ENCODE assay signal across 21 mouse cellular contexts in the genomic region with DNA sequence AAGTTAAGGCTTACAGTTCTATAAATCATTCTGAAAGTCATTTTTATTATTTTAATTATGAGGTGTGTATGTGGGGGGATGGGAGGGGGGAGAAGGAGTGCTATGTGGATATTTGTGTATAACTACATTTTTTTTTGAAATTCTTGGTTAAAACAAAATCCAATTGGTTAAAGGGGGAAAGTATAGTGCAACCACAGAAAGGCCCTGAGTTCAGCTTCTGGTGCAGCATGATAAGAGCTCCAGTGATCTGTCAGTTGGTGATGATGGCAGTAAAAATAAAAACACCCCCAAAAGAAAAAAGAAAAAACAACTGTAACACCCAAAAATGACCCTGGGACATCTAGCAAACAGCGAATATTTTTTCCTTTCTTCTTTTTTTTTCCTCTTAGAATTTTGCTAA.
DNase-seq lines count a peak whose midpoint lies in the region; ATAC-seq and TF ChIP-seq lines count a peak whose summit lies in the region.
"Had no signal": no experiment of that assay in that cellular context is flagged by ENCODE, and none has a peak within 500 bp of the region (broad histone marks: within the 10 kb centered on the region; RNA-seq: fewer than 3 reads in every experiment).

No protein-coding gene starts in this region.

- peak; percentile 90 to 91 for TF ChIP-seq EP300 in MEL (IDR thresholded peaks at IDR 0.05; ENCODE audit: low read depth in 1 of 2, low read length in 2 of 2)
- TF ChIP-seq EP300 in liver, postnatal 0 days (IDR thresholded peaks at IDR 0.05; ENCODE audit: low read depth): no peak

- peak; percentile 68 for DNase-seq in MEL (ENCODE audit: low read depth, low spot score)
- DNase-seq in MEL-GATA-1-ER (ENCODE audit: extremely low read depth, low read depth): peak; percentile 31
- DNase-seq in liver, postnatal 0 days: no peak
- no peak for DNase-seq in left cerebral cortex, postnatal 10 days (ENCODE audit: extremely low spot score in 1 of 2, low spot score in 2 of 2)
- DNase-seq: adrenal gland, adult 2 months; adrenal gland, adult 8-10 months; adrenal gland, postnatal 10 days; adrenal gland, postnatal 14 days; adrenal gland, postnatal 25 days; adrenal gland, postnatal 36 days; B cell, adult 2 months; cerebellum, adult 11 months; cerebellum, adult 11-12 months; cerebellum, adult 18-20 months; cerebellum, adult 2 months; cerebellum, adult 8-10 months had no signal

- peak overlapping the region in 1 of 2 experiments; percentile 38; a peak in 2 of 4 replicates for H3K4me3 ChIP-seq in MEL (ENCODE audit: control insufficient read depth in 1 of 2, insufficient read depth in 1 of 2, low read depth in 2 of 2, low read length in 2 of 2)
- no peak overlapping the region for H3K4me3 ChIP-seq in liver, postnatal 0 days (ENCODE audit: low read depth, low read length)

- H3K4me1 ChIP-seq in MEL (ENCODE audit: control insufficient read depth in 1 of 2, insufficient read depth in 2 of 2, low read length in 2 of 2): peaks cover 6 to 18% of the 10 kb centered on the region in 2 experiments; a peak in 3 of 4 replicates
- no peaks in the 10 kb centered on the region for H3K4me1 ChIP-seq in liver, postnatal 0 days (ENCODE audit: insufficient read depth)

- H3K27ac ChIP-seq in MEL (ENCODE audit: control insufficient read depth, low read depth, low read length): peak overlapping the region; percentile 58
- H3K27ac ChIP-seq in liver, postnatal 0 days (ENCODE audit: low read depth): no peak overlapping the region

- TF ChIP-seq POLR2A in MEL (IDR thresholded peaks at IDR 0.05; ENCODE audit: control insufficient read depth in 1 of 2, insufficient read depth in 1 of 2, low read depth in 1 of 2, low read length in 2 of 2, poor library complexity in 1 of 2): no peak

- H3K9me3 ChIP-seq in MEL (replicated peaks; ENCODE audit: insufficient read depth, low read length): no peaks in the 10 kb centered on the region
- H3K9me3 ChIP-seq in liver, postnatal 0 days (ENCODE audit: low read length): no peaks in the 10 kb centered on the region
- H3K9me3 ChIP-seq: G1E had no signal

- H3K27me3 ChIP-seq in MEL (ENCODE audit: control insufficient read depth in 1 of 2, insufficient read depth in 2 of 2, low read length in 2 of 2): no peaks in the 10 kb centered on the region
- H3K27me3 ChIP-seq in liver, postnatal 0 days (ENCODE audit: insufficient read depth, low read length): no peaks in the 10 kb centered on the region
- H3K27me3 ChIP-seq: CH12.LX, Patski had no signal

- no peak for ATAC-seq in liver, postnatal 0 days
- ATAC-seq: activated CD4-positive, CD25-positive, alpha-beta regulatory T cell, adult 4 months; CD4-positive, CD25-positive, alpha-beta regulatory T cell, adult 4 months; Patski had no signal

- intact Hi-C loops in left cerebral cortex, postnatal 10 days (cut with DNase I): no loop called here

- H3K9ac ChIP-seq in MEL (ENCODE audit: control insufficient read depth, low read depth, low read length, poor library complexity, severe bottlenecking): no peak overlapping the region
- H3K9ac ChIP-seq in liver, postnatal 0 days (replicated peaks): no peak overlapping the region

- TF ChIP-seq CTCF in MEL (IDR thresholded peaks at IDR 0.05 in 2 of 3, conservative IDR thresholded peaks at IDR 0.05 in 1 of 3; ENCODE audit: control insufficient read depth in 1 of 3, insufficient read depth in 1 of 3, low read depth in 2 of 3, low read length in 3 of 3, poor library complexity in 1 of 3, severe bottlenecking in 1 of 3): no peak
- TF ChIP-seq CTCF in liver, postnatal 0 days (IDR thresholded peaks at IDR 0.05; ENCODE audit: low read depth): no peak

- 45% methylated on average over 1 of the region's 1 CpGs for WGBS in liver, postnatal 0 days (ENCODE audit: insufficient replicate concordance)

- no peak overlapping the region for H3K4me2 ChIP-seq in liver, postnatal 0 days (ENCODE audit: low read depth, low read length)

- no peaks in the 10 kb centered on the region for H3K79me2 ChIP-seq in MEL (ENCODE audit: control insufficient read depth, insufficient read depth, low read length, poor library complexity)

- TF ChIP-seq RAD21 in MEL (IDR thresholded peaks at IDR 0.05; ENCODE audit: low read depth, low read length): no peak

- H3K36me3 ChIP-seq in MEL (ENCODE audit: control insufficient read depth in 1 of 2, insufficient read depth in 2 of 2, low read length in 2 of 2): peaks cover 0 to 10% of the 10 kb centered on the region in 2 experiments; a peak in 2 of 4 replicates
- H3K36me3 ChIP-seq in liver, postnatal 0 days (replicated peaks; ENCODE audit: insufficient read depth, low read length): no peaks in the 10 kb centered on the region
- H3K36me3 ChIP-seq: G1E had no signal

TF ChIP-seq in MEL, 35 proteins besides CTCF, POLR2A, EP300 and RAD21:
- no peak for TF ChIP-seq MYC (IDR thresholded peaks at IDR 0.05; ENCODE audit: low read depth, low read length)
- TF ChIP-seq KAT2A (conservative IDR thresholded peaks at IDR 0.05; ENCODE audit: low read depth, low read length): no peak
- TF ChIP-seq MEF2A (IDR thresholded peaks at IDR 0.05; ENCODE audit: extremely low read depth, insufficient replicate concordance, low read depth, low read length, poor library complexity, severe bottlenecking): no peak
- 0 out of 2 replicates have a peak, but pooled peaks have one; percentile 30 for TF ChIP-seq TAL1 (IDR thresholded peaks at IDR 0.05; ENCODE audit: low read length)
- peak; percentile 19; the same call in 1 of the 2 replicates for TF ChIP-seq MAZ (IDR thresholded peaks at IDR 0.05; ENCODE audit: low read depth, low read length)
- TF ChIP-seq SIN3A (IDR thresholded peaks at IDR 0.05; ENCODE audit: low read length): peak; percentile 58
- TF ChIP-seq MYB (IDR thresholded peaks at IDR 0.05; ENCODE audit: low read depth, low read length): peak; percentile 85
- TF ChIP-seq CHD1 (IDR thresholded peaks at IDR 0.05; ENCODE audit: low read depth, low read length): no peak
- peak; percentile 91 for TF ChIP-seq ZNF384 (IDR thresholded peaks at IDR 0.05; ENCODE audit: low read depth, low read length)
- TF ChIP-seq GATA1 (IDR thresholded peaks at IDR 0.05; ENCODE audit: low read depth, low read length): peak; percentile 77
- TF ChIP-seq TCF12 (IDR thresholded peaks at IDR 0.05; ENCODE audit: low read depth, low read length): peak; percentile 94
- peak; percentile 67; the same call in 1 of the 2 replicates for TF ChIP-seq RCOR1 (IDR thresholded peaks at IDR 0.05; ENCODE audit: low read depth, low read length)
- no peak for TF ChIP-seq NRF1 (IDR thresholded peaks at IDR 0.05; ENCODE audit: insufficient read depth, low read depth, low read length, poor library complexity, severe bottlenecking)
- TF ChIP-seq ETS1 (IDR thresholded peaks at IDR 0.05; ENCODE audit: low read depth, low read length): peak; percentile 66

Comparison
In these comparisons a context has a peak if more than half of its experiments do, and no peak if none do; other contexts are left out.
1. DNase-seq: peak in MEL (single experiment) and MEL-GATA-1-ER (single experiment); none in liver, postnatal 0 days (single experiment) and left cerebral cortex, postnatal 10 days (0 of 2).